Mouse (Mus musculus): ENCODE measurements around the gene Hist1h2aa. TPM values are rescaled to one million over a fixed set of nuclear protein-coding genes. Genes with fewer than 3 reads are reported as not detected.

Gene Hist1h2aa
- total and polyA plus RNA-seq, 3 experiments: not detected

GRCm38 (mm10) chr13:23893269-23893593 is 41.0 kb upstream of the Hist1h2aa start:
- Histone ChIP-seq H3K4me1 (ENCODE audit: control insufficient read depth in 1 of 2, insufficient read depth in 2 of 2) (no peaks in the 10 kb centered on the region; a peak in 1 of 4 replicates), H3K27ac (ENCODE audit: insufficient read depth, low read depth) (no peak overlapping the region), H3K9me3 (replicated peaks; ENCODE audit: low read length) (no peaks in the 10 kb centered on the region), H3K27me3 (replicated peaks) (no peaks in the 10 kb centered on the region), H3K79me2 (replicated peaks; ENCODE audit: control insufficient read depth, extremely low read depth, insufficient read depth, poor library complexity, severe bottlenecking) (no peaks in the 10 kb centered on the region), H3K4me2 (ENCODE audit: insufficient read depth, low read depth, poor library complexity, severe bottlenecking) (no peak overlapping the region), H3K9ac (ENCODE audit: insufficient read depth, low read depth) (no peak overlapping the region), H3K4me3 (replicated peaks in 1 of 3; ENCODE audit: low read depth in 2 of 3, low read length in 2 of 3, poor library complexity in 1 of 3) (no peak overlapping the region), H3K36me3 (replicated peaks in 1 of 2; ENCODE audit: control insufficient read depth in 1 of 2, insufficient read depth in 1 of 2, low read length in 1 of 2) (no peaks in the 10 kb centered on the region)
- in situ Hi-C loops (cut with MboI; ENCODE audit: low pct_ligation_motif_present, low pct_unique_long_range_greater_than_20kb, low sequenced_read_pairs) (no loop called here), dilution Hi-C loops (cut with MboI; ENCODE audit: extremely low pct_ligation_motif_present, extremely low pct_unique_long_range_greater_than_20kb, low sequenced_read_pairs) (no loop called here)
- no peak for DNase-seq (ENCODE audit: extremely low read depth)
- TF ChIP-seq CHD1 (IDR thresholded peaks at IDR 0.05; ENCODE audit: low read depth, low read length) (no peak), CTCF (conservative IDR thresholded peaks at IDR 0.05 in 1 of 2, IDR thresholded peaks at IDR 0.05 in 1 of 2; ENCODE audit: low read depth in 2 of 2, low read length in 2 of 2) (no peak), ETS1 (conservative IDR thresholded peaks at IDR 0.05; ENCODE audit: low read depth, low read length) (no peak), KAT2A (IDR thresholded peaks at IDR 0.05; ENCODE audit: insufficient replicate concordance, low read length) (no peak), PAX5 (IDR thresholded peaks at IDR 0.05; ENCODE audit: low read length) (no peak), SMC3 (IDR thresholded peaks at IDR 0.05; ENCODE audit: low read depth, low read length) (no peak), IRF4 (IDR thresholded peaks at IDR 0.05; ENCODE audit: low read depth, low read length) (no peak), BHLHE40 (IDR thresholded peaks at IDR 0.05; ENCODE audit: low read depth, low read length) (no peak), TBP (conservative IDR thresholded peaks at IDR 0.05; ENCODE audit: low read depth, low read length) (no peak), MAX (IDR thresholded peaks at IDR 0.05; ENCODE audit: low read length) (no peak), CHD2 (IDR thresholded peaks at IDR 0.05; ENCODE audit: low read length) (no peak), TCF12 (IDR thresholded peaks at IDR 0.05; ENCODE audit: low read depth, low read length) (no peak), MYC (IDR thresholded peaks at IDR 0.05; ENCODE audit: low read depth, low read length) (no peak)

GRCm38 (mm10) chr13:23898242-23898641 is 36.0 kb upstream of the Hist1h2aa start:
- H3K36me3 ChIP-seq (replicated peaks in 1 of 2; ENCODE audit: control insufficient read depth in 1 of 2, insufficient read depth in 1 of 2, low read length in 1 of 2): no peaks in the 10 kb centered on the region
- no peak overlapping the region for H3K27ac ChIP-seq (ENCODE audit: insufficient read depth, low read depth)
- no peak overlapping the region for H3K4me2 ChIP-seq (ENCODE audit: insufficient read depth, low read depth, poor library complexity, severe bottlenecking)
- no peaks in the 10 kb centered on the region for H3K79me2 ChIP-seq (replicated peaks; ENCODE audit: control insufficient read depth, extremely low read depth, insufficient read depth, poor library complexity, severe bottlenecking)
- dilution Hi-C loops (cut with MboI; ENCODE audit: extremely low pct_ligation_motif_present, extremely low pct_unique_long_range_greater_than_20kb, low sequenced_read_pairs) (no loop called here), in situ Hi-C loops (cut with MboI; ENCODE audit: low pct_ligation_motif_present, low pct_unique_long_range_greater_than_20kb, low sequenced_read_pairs) (no loop called here)
- no peak overlapping the region for H3K4me3 ChIP-seq (replicated peaks in 1 of 3; ENCODE audit: low read depth in 2 of 3, low read length in 2 of 3, poor library complexity in 1 of 3)
- no peaks in the 10 kb centered on the region for H3K4me1 ChIP-seq (ENCODE audit: control insufficient read depth in 1 of 2, insufficient read depth in 2 of 2)
- no peaks in the 10 kb centered on the region for H3K27me3 ChIP-seq (replicated peaks)
- no peaks in the 10 kb centered on the region for H3K9me3 ChIP-seq (replicated peaks; ENCODE audit: low read length)
- no peak for TF ChIP-seq MEF2A (IDR thresholded peaks at IDR 0.05; ENCODE audit: borderline replicate concordance, low read depth, low read length)
- no peak for TF ChIP-seq HCFC1 (IDR thresholded peaks at IDR 0.05; ENCODE audit: low read depth, low read length)
- TF ChIP-seq BHLHE40 (IDR thresholded peaks at IDR 0.05; ENCODE audit: low read depth, low read length): no peak
- no peak for TF ChIP-seq MAZ (IDR thresholded peaks at IDR 0.05; ENCODE audit: low read depth, low read length)
- no peak for TF ChIP-seq JUND (conservative IDR thresholded peaks at IDR 0.05; ENCODE audit: low read depth, low read length)
- no peak for TF ChIP-seq CTCF (conservative IDR thresholded peaks at IDR 0.05 in 1 of 2, IDR thresholded peaks at IDR 0.05 in 1 of 2; ENCODE audit: low read depth in 2 of 2, low read length in 2 of 2)
- TF ChIP-seq IRF4 (IDR thresholded peaks at IDR 0.05; ENCODE audit: low read depth, low read length): no peak
- TF ChIP-seq CHD2 (IDR thresholded peaks at IDR 0.05; ENCODE audit: low read length): no peak
- TF ChIP-seq TCF12 (IDR thresholded peaks at IDR 0.05; ENCODE audit: low read depth, low read length): no peak
- TF ChIP-seq SMC3 (IDR thresholded peaks at IDR 0.05; ENCODE audit: low read depth, low read length): no peak
- TF ChIP-seq ETS1 (conservative IDR thresholded peaks at IDR 0.05; ENCODE audit: low read depth, low read length): no peak
- TF ChIP-seq SIN3A (IDR thresholded peaks at IDR 0.05; ENCODE audit: low read length): no peak
- no peak for TF ChIP-seq RCOR1 (conservative IDR thresholded peaks at IDR 0.05; ENCODE audit: low read depth, low read length)
- no peak for TF ChIP-seq ELF1 (IDR thresholded peaks at IDR 0.05; ENCODE audit: low read depth, low read length)
- no peak for TF ChIP-seq ZNF384 (IDR thresholded peaks at IDR 0.05; ENCODE audit: low read depth, low read length)
- TF ChIP-seq USF2 (conservative IDR thresholded peaks at IDR 0.05; ENCODE audit: low read depth, low read length): no peak
- TF ChIP-seq ZKSCAN1 (IDR thresholded peaks at IDR 0.05; ENCODE audit: borderline replicate concordance, low read depth, low read length): no peak
- no peak for DNase-seq (ENCODE audit: extremely low read depth)
- no peak overlapping the region for H3K9ac ChIP-seq (ENCODE audit: insufficient read depth, low read depth)

All from CH12.LX (cell line).